Mouse (Mus musculus) liver, embryonic 12.5 days (tissue): ENCODE results near the gene Cd300ld4. TPM values are rescaled to one million over a fixed set of nuclear protein-coding genes. Genes with fewer than 3 reads are reported as not detected.
"Not testable (repeated sequence)": the region's sequence is repeated elsewhere in the genome, so short reads cannot be mapped to it uniquely, and the experiment has no call there.

Source experiments
- ATAC-seq: fragments of 200-750 bp; cut with Nextera tagmentation; 2 replicates; pipeline ENCODE4 v1.8.0; 2017; ENCODE audit warnings: moderate number of reproducible peaks, mild to moderate bottlenecking, moderate library complexity
- H3K27ac ChIP-seq: fragments of 300-500 bp; sonication (generic); 2 replicates; pipeline ENCODE4 v1.5.1; 2016; ENCODE audit warnings: mild to moderate bottlenecking
- H3K27me3 ChIP-seq: fragments of 300-500 bp; sonication (generic); replicated peaks from 2 replicates; pipeline ENCODE4 v1.6.1; 2016; ENCODE audit warnings: mild to moderate bottlenecking, moderate library complexity
- H3K36me3 ChIP-seq: fragments of 300-500 bp; sonication (generic); 2 replicates; pipeline ENCODE4 v1.6.1; 2016; ENCODE audit warnings: mild to moderate bottlenecking, moderate library complexity
- H3K4me1 ChIP-seq: fragments of 300-500 bp; sonication (generic); 2 replicates; pipeline ENCODE4 v1.6.1; 2016
- H3K4me2 ChIP-seq: fragments of 300-500 bp; sonication (generic); 2 replicates; pipeline ENCODE4 v1.6.1; 2016; ENCODE audit warnings: mild to moderate bottlenecking, moderate library complexity
- H3K4me3 ChIP-seq: fragments of 300-500 bp; sonication (generic); 2 replicates; pipeline ENCODE4 v1.5.1; 2016; ENCODE audit warnings: mild to moderate bottlenecking, moderate library complexity
- H3K9ac ChIP-seq: fragments of 300-500 bp; sonication (generic); 2 replicates; pipeline ENCODE4 v1.6.1; 2016; ENCODE audit warnings: mild to moderate bottlenecking, moderate library complexity
- H3K9me3 ChIP-seq: fragments of 300-500 bp; sonication (generic); replicated peaks from 2 replicates; pipeline ENCODE4 v1.6.1; 2016; ENCODE audit warnings: mild to moderate bottlenecking, moderate library complexity
- WGBS: fragments of 180-500 bp; shearing (Covaris S2); methylation state at CpG from one replicate; pipeline ENCODE4 v1.1.7; 2016; ENCODE audit not compliant: insufficient replicate concordance; 5-methylcytosine and 5-hydroxymethylcytosine counted together
- polyA plus RNA-seq: library from polyadenylated mRNA; unstranded; fragments of >200 nt; fragmentation: Nextera tagmentation; extraction: Ambion mirVana; gene quantifications from 2 replicates; pipeline ENCODE4 v1.2.1, GENCODE M21; 2016

Cd300ld4 gene
- polyA plus RNA-seq = not detected in 2 replicates

- H3K4me1 ChIP-seq, H3K9ac ChIP-seq, H3K9me3 ChIP-seq, ATAC-seq, H3K4me3 ChIP-seq, H3K27ac ChIP-seq, H3K4me2 ChIP-seq, H3K36me3 ChIP-seq, H3K27me3 ChIP-seq: not testable (repeated sequence)
- no CpG with 5 or more reads among the region's 6 CpGs for WGBS
Observed at GRCm38 (mm10) chr11:115026912-115027311, at the start of gene Cd300ld4. Cd300ld4 (minus strand) TSS chr11:115027012.

DNA sequence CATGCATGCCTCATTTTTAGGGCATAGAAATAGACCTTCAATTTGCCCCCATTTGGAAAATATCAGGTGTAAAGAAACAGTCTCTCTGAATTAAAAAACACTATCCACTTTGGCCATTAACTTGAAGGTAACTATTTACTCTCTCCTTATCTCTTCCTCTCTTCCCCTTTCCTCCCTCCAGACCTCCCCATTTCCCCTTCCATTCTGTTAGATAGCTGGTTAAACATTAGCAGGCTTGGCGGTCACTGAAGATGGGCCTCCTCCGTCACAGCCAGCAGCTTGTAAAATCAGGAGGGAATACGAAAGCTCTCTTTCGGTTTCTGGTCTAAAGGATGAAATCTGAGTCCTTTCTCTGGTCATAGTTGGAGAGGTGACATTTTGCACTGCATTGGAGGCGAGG, 49.0 kb upstream of the Cd300ld4 start:
- no peaks in the 10 kb centered on the region; the same call in 1 of the 2 replicates for H3K27me3 ChIP-seq
- peak; percentile 48; the same call in 1 of the 2 replicates for ATAC-seq
- H3K36me3 ChIP-seq = no peaks in the 10 kb centered on the region
- no peaks in the 10 kb centered on the region for H3K9me3 ChIP-seq
- WGBS = 14% methylated on average over 5 of the region's 5 CpGs
- H3K4me2 ChIP-seq = 0 out of 2 replicates have a peak overlapping the region, but pooled peaks have one; percentile 10
- no peak overlapping the region for H3K4me3 ChIP-seq
- H3K4me1 ChIP-seq = peaks cover 23% of the 10 kb centered on the region
- H3K27ac ChIP-seq = peak overlapping the region; percentile 63
- no peak overlapping the region for H3K9ac ChIP-seq

- Histone ChIP-seq H3K9me3 (no peaks in the 10 kb centered on the region), H3K27me3 (no peaks in the 10 kb centered on the region; the same call in 1 of the 2 replicates), H3K27ac (peak overlapping the region; percentile 57), H3K4me2 (0 out of 2 replicates have a peak overlapping the region, but pooled peaks have one; percentile 10), H3K4me1 (peaks cover 23% of the 10 kb centered on the region), H3K9ac (no peak overlapping the region), H3K36me3 (no peaks in the 10 kb centered on the region), H3K4me3 (no peak overlapping the region)
- 19% methylated on average over 7 of the region's 7 CpGs for WGBS
- peak; percentile 47; the same call in 1 of the 2 replicates for ATAC-seq
Observed at GRCm38 (mm10) chr11:115075407-115075806, 48.6 kb upstream of the Cd300ld4 start.

DNA sequence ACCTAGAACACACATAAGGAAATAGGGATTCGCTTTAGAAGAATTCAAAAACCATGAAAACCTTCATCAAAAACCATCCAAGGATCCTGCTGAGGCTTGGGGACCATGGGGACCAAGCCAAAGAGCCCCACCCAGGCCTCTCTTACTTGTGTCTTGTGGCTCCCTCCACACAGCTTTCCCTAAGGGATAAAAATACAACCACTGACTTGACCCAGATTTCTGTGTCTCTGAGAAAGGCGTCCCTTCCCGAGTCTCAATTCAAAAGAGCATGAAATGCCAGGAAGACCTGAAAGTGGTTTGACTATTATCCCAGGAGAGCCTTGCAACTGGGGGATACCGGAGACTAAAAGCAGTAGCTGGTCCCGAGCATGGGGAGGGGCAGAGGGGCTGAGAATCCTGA, 46.2 kb upstream of the Cd300ld4 start:
- peaks cover 23% of the 10 kb centered on the region for H3K4me1 ChIP-seq
- H3K9me3 ChIP-seq = no peaks in the 10 kb centered on the region
- no peak for ATAC-seq
- no peak overlapping the region for H3K9ac ChIP-seq
- H3K4me2 ChIP-seq = no peak overlapping the region
- WGBS = 61% methylated on average over 5 of the region's 5 CpGs
- no peaks in the 10 kb centered on the region for H3K36me3 ChIP-seq
- no peak overlapping the region for H3K27ac ChIP-seq
- H3K27me3 ChIP-seq = no peaks in the 10 kb centered on the region; the same call in 1 of the 2 replicates
- H3K4me3 ChIP-seq = no peak overlapping the region

DNA sequence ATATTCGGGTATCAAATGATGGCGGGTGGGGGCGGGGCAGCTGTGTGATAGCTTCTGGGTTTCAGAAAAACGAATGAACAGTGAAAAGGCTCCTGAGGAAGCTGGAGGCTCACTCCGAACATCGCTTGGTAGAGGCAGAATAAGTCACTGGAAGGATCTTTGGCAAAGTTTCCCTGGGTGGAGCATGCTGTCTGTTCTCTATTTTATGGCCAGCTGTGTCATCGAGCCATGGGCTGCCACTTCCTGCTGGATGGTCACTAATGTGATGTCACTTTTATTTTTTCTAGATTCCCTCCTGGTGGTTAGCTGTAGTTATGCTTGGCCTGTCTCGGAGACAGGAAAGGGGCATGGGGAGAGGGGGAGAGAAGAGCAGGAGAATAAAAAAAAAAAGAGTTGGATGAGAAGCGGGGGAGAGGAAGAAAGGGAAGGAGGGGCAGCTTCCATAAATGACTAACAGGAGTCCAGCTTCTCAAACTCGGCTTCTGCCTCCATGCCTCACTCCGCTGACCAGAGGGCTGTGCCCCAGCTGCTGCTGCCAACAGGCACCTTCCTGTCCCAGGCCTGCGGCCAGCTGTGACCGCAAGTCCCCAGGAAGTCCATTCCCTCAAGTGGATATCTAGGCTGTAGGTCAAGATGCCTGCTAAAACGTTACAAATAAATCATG, 45.0 kb upstream of the Cd300ld4 start:
- peaks cover 23% of the 10 kb centered on the region for H3K4me1 ChIP-seq
- ATAC-seq = no peak
- WGBS = 14% methylated on average over 14 of the region's 14 CpGs
- H3K4me2 ChIP-seq = peak overlapping the region; percentile 18
- H3K4me3 ChIP-seq = no peak overlapping the region
- H3K27me3 ChIP-seq = no peaks in the 10 kb centered on the region; the same call in 1 of the 2 replicates
- no peaks in the 10 kb centered on the region for H3K9me3 ChIP-seq
- H3K9ac ChIP-seq = no peak overlapping the region
- no peak overlapping the region for H3K27ac ChIP-seq
- no peaks in the 10 kb centered on the region for H3K36me3 ChIP-seq

- WGBS = 17% methylated on average over 9 of the region's 9 CpGs
- no peaks in the 10 kb centered on the region; the same call in 1 of the 2 replicates for H3K27me3 ChIP-seq
- peak overlapping the region; percentile 18 for H3K4me2 ChIP-seq
- no peaks in the 10 kb centered on the region for H3K9me3 ChIP-seq
- peaks cover 23% of the 10 kb centered on the region for H3K4me1 ChIP-seq
- H3K4me3 ChIP-seq = no peak overlapping the region
- H3K27ac ChIP-seq = no peak overlapping the region
- H3K9ac ChIP-seq = no peak overlapping the region
- no peaks in the 10 kb centered on the region for H3K36me3 ChIP-seq
- no peak for ATAC-seq
Observed at GRCm38 (mm10) chr11:115071015-115071551, 44.3 kb upstream of the Cd300ld4 start.

GRCm38 (mm10) chr11:115066768-115067167, 40.0 kb upstream of the Cd300ld4 start:
- Histone ChIP-seq H3K27ac (no peak overlapping the region), H3K4me2 (no peak overlapping the region), H3K4me1 (peaks cover 8% of the 10 kb centered on the region), H3K36me3 (no peaks in the 10 kb centered on the region), H3K9ac (no peak overlapping the region), H3K27me3 (no peaks in the 10 kb centered on the region; the same call in 1 of the 2 replicates), H3K4me3 (no peak overlapping the region), H3K9me3 (no peaks in the 10 kb centered on the region)
- no peak for ATAC-seq
- WGBS = 33% methylated on average over 6 of the region's 6 CpGs

GRCm38 (mm10) chr11:115062077-115062476, 35.3 kb upstream of the Cd300ld4 start, which contains the start of gene Cd300e:
Cd300e (minus strand) TSS chr11:115062177.
- no peak within 1 kb of the TSS for H3K9ac ChIP-seq
- ATAC-seq = no peak

DNA sequence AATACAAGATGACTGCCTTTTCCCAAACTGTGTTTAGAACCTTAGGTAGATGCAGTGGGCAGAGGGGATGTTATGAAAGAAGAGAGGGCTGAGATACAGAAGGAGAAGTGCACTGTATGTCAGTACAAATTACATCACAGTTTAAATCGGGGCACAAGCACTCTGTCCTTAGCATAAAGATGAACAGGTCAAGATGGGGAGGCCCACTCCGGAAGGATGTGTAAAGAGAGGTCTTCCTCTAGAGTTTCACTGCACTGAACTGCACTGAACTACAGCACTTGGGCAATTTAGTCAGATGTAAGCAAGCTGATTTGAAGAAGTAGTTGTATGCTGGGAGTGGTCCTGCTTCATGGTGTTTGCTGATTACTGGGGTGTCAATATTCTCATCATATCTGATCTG, 33.0 kb upstream of the Cd300ld4 start:
- no peak overlapping the region for H3K4me3 ChIP-seq
- no peaks in the 10 kb centered on the region for H3K9me3 ChIP-seq
- no peak overlapping the region for H3K27ac ChIP-seq
- WGBS = 43% methylated on average over 2 of the region's 2 CpGs
- no peaks in the 10 kb centered on the region for H3K36me3 ChIP-seq
- no peak for ATAC-seq
- no peak overlapping the region for H3K9ac ChIP-seq
- no peaks in the 10 kb centered on the region for H3K4me1 ChIP-seq
- H3K4me2 ChIP-seq = no peak overlapping the region
- H3K27me3 ChIP-seq = no peaks in the 10 kb centered on the region

More at GRCm38 (mm10) chr11:115062077-115062476, 35.3 kb upstream of the Cd300ld4 start, which contains the start of gene Cd300e:
- Histone ChIP-seq H3K36me3 (no peaks in the 10 kb centered on the region), H3K27me3 (no peaks in the 10 kb centered on the region), H3K4me2 (no peak within 1 kb of the TSS), H3K27ac (no peak within 1 kb of the TSS), H3K4me1 (no peaks in the 10 kb centered on the region), H3K9me3 (no peaks in the 10 kb centered on the region), H3K4me3 (no peak within 1 kb of the TSS)
- WGBS = 12% methylated on average over 5 of the region's 5 CpGs

DNA sequence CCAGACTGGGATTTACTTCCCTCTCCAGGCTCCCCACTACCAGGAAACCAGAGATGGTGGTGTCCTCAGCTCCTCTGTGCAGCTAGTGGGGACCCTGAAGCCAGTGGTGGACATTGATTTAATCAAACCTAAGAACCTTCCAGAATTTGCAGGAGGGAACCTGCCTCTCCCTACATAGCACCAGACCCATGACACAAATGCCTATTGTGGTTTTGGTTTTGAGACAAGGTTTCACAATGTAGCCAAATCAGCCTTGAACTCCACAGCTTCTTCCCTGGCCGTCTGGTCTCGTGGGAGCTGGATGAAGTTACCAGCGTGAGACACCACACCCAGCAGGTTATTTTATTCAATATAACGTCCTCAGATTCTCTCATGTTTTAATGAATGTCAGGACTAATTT, 31.9 kb upstream of the Cd300ld4 start:
- no peaks in the 10 kb centered on the region for H3K9me3 ChIP-seq
- H3K36me3 ChIP-seq = no peaks in the 10 kb centered on the region
- 51% methylated on average over 4 of the region's 4 CpGs for WGBS
- no peak overlapping the region for H3K27ac ChIP-seq
- no peak overlapping the region for H3K9ac ChIP-seq
- ATAC-seq = no peak
- no peak overlapping the region for H3K4me3 ChIP-seq
- no peaks in the 10 kb centered on the region for H3K4me1 ChIP-seq
- H3K27me3 ChIP-seq = no peaks in the 10 kb centered on the region
- no peak overlapping the region for H3K4me2 ChIP-seq

- no peak for ATAC-seq
- H3K4me2 ChIP-seq = no peak overlapping the region
Observed at GRCm38 (mm10) chr11:115054537-115054936, 27.7 kb upstream of the Cd300ld4 start.

GRCm38 (mm10) chr11:115052991-115053390, 26.2 kb upstream of the Cd300ld4 start:
- Histone ChIP-seq H3K27ac (no peak overlapping the region), H3K4me1 (no peaks in the 10 kb centered on the region), H3K4me2 (no peak overlapping the region), H3K9me3 (no peaks in the 10 kb centered on the region), H3K9ac (no peak overlapping the region), H3K27me3 (no peaks in the 10 kb centered on the region), H3K4me3 (no peak overlapping the region), H3K36me3 (no peaks in the 10 kb centered on the region)
- 59% methylated on average over 1 of the region's 1 CpGs for whole genome bisulfite sequencing
- ATAC-seq = no peak

More at GRCm38 (mm10) chr11:115054537-115054936, 27.7 kb upstream of the Cd300ld4 start:
- Histone ChIP-seq H3K9me3 (no peaks in the 10 kb centered on the region), H3K27me3 (no peaks in the 10 kb centered on the region), H3K36me3 (no peaks in the 10 kb centered on the region), H3K9ac (no peak overlapping the region), H3K27ac (no peak overlapping the region), H3K4me3 (no peak overlapping the region), H3K4me1 (no peaks in the 10 kb centered on the region)
